Mouse (Mus musculus) limb, embryonic 12.5 days (tissue): ENCODE results near the gene Csf3. TPM values are rescaled to one million over a fixed set of nuclear protein-coding genes. Genes with fewer than 3 reads are reported as not detected.
"Not testable (repeated sequence)": the region's sequence is repeated elsewhere in the genome, so short reads cannot be mapped to it uniquely, and the experiment has no call there.

Source experiments
- ATAC-seq: fragments of 200-750 bp; cut with Nextera tagmentation; 2 replicates; pipeline ENCODE4 v1.8.0; 2017; ENCODE audit warnings: low read depth, moderate TSS enrichment; ENCODE audit not compliant: insufficient number of reproducible peaks, insufficient read depth, low FRiP score, low TSS enrichment
- H3K27ac ChIP-seq: fragments of 300-500 bp; sonication (generic); 2 replicates; pipeline ENCODE4 v1.5.1; 2016; ENCODE audit warnings: mild to moderate bottlenecking, moderate library complexity
- H3K27me3 ChIP-seq: fragments of 300-500 bp; sonication (generic); 2 replicates; pipeline ENCODE4 v1.6.1; 2016; ENCODE audit warnings: mild to moderate bottlenecking, moderate library complexity
- H3K36me3 ChIP-seq: fragments of 300-500 bp; sonication (generic); 2 replicates; pipeline ENCODE4 v1.6.1; 2016; ENCODE audit warnings: mild to moderate bottlenecking, moderate library complexity
- H3K4me1 ChIP-seq: fragments of 300-500 bp; sonication (generic); replicated peaks from 2 replicates; pipeline ENCODE4 v1.6.1; 2016
- H3K4me2 ChIP-seq: fragments of 300-500 bp; sonication (generic); 2 replicates; pipeline ENCODE4 v1.6.1; 2016; ENCODE audit warnings: mild to moderate bottlenecking, moderate library complexity
- H3K4me3 ChIP-seq: fragments of 300-500 bp; sonication (generic); replicated peaks from 2 replicates; pipeline ENCODE4 v1.5.1; 2016; ENCODE audit warnings: mild to moderate bottlenecking
- H3K9ac ChIP-seq: fragments of 300-500 bp; sonication (generic); replicated peaks from 2 replicates; pipeline ENCODE4 v1.6.1; 2016; ENCODE audit warnings: mild to moderate bottlenecking, moderate library complexity
- H3K9me3 ChIP-seq: fragments of 300-500 bp; sonication (generic); 2 replicates; pipeline ENCODE4 v1.6.1; 2016; ENCODE audit warnings: mild to moderate bottlenecking, moderate library complexity
- WGBS: fragments of 180-500 bp; shearing (Covaris S2); methylation state at CpG from one replicate; pipeline ENCODE4 v1.1.7; 2016; 5-methylcytosine and 5-hydroxymethylcytosine counted together
- polyA plus RNA-seq: library from polyadenylated mRNA; unstranded; fragments of >200 nt; fragmentation: Nextera tagmentation; extraction: Ambion mirVana; gene quantifications from 2 replicates; pipeline ENCODE4 v1.2.1, GENCODE M21; 2016

Gene Csf3
- polyA plus RNA-seq, 1 experiment from 2014 or later, result not detected

DNA sequence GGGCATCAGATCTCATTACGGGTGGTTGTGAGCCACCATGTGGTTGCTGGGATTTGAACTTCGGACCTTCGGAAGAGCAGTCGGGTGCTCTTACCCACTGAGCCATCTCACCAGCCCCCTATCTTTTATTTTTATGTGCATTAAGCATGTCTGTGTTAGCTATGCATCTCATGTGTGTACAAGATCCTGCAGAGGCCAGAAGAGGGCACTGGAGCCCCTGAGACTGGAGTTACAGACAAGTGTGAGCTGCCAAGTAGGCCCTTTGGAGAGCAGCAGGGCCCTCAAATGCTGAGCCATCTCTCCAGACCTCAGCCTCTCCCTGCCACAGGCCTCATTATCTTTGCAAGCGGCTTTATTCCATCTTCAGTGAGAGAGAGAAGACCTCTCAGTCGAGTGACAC is 10.9 kb downstream of the Csf3 start:
- ATAC-seq, H3K27ac ChIP-seq, H3K27me3 ChIP-seq, H3K9ac ChIP-seq, H3K4me2 ChIP-seq, H3K4me3 ChIP-seq, H3K4me1 ChIP-seq, H3K9me3 ChIP-seq: not testable (repeated sequence)
- peaks cover 96% of the 10 kb centered on the region for H3K36me3 ChIP-seq
- WGBS, result 92% methylated on average over 6 of the region's 6 CpGs

DNA sequence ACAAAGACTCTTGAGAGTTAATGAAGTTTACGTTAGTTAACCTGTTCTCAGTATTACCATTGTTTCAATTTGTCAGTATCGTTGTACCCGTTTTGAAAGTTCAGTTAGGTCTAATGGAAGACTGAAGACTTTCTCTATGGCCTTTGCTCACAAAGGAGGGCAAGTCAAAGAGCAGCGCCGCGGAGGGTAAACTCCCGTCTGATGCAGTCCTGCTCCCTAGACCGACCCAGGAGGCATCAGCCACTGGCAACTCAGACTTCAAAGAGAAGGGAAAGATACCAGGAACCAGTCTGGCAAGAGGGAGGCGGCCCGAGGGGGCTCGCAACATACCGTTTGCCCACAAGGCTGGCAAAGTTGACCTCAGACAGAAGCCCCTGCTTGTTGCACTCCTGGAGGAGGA is 12.6 kb downstream of the Csf3 start:
- Histone ChIP-seq H3K27ac (no peak overlapping the region), H3K4me1 (peaks cover 5% of the 10 kb centered on the region; the same call in 1 of the 2 replicates), H3K9ac (no peak overlapping the region), H3K27me3 (no peaks in the 10 kb centered on the region), H3K4me3 (no peak overlapping the region), H3K9me3 (no peaks in the 10 kb centered on the region), H3K36me3 (peaks cover 93% of the 10 kb centered on the region), H3K4me2 (no peak overlapping the region)
- ATAC-seq, result no peak
- 84% methylated on average over 12 of the region's 12 CpGs for WGBS

DNA sequence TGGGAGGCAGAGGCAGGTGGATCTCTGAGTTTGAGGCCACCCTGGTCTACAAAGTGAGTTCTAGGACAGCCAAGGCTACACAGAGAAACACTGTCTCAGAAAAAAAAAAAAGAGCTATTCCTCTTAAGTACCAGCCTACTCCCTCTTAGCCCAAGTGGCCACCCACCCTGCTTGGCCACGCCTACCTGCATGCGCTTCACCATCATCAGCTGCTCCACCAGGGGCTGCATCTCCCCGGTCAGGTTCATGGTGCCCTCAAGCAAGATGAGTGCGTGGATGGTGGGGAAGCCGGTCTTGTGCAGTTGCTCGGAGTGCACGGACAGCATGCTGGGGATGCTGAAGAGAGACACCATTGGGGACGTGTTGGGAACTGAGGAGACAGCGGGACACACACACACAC is 14.9 kb downstream of the Csf3 start:
- ATAC-seq, result no peak
- Histone ChIP-seq H3K27ac (no peak overlapping the region), H3K4me3 (no peak overlapping the region), H3K9me3 (no peaks in the 10 kb centered on the region), H3K4me1 (peaks cover 5% of the 10 kb centered on the region; the same call in 1 of the 2 replicates), H3K9ac (no peak overlapping the region), H3K4me2 (no peak overlapping the region), H3K36me3 (peaks cover 83% of the 10 kb centered on the region), H3K27me3 (no peaks in the 10 kb centered on the region)
- 95% methylated on average over 8 of the region's 9 CpGs for WGBS

DNA sequence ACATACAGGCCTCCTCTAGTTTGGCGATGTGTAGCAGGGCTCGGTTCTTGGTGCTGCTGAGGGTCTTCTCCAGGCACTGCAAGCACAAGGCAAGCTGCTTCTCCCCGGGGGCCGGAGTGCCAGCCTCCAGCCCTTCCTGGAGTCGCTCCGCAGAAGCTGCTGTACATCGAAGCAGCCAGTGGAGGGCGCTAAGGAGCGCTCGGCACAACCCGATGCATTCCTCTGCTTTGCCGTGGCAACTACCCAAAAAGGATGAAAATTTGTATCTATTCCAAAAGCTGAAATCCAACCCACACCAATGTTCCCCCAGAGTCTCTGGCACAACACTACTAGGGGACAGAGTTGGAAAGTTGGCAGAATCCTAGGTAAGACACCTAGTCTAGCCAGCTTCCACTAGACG is 16.8 kb downstream of the Csf3 start:
- no peaks in the 10 kb centered on the region for H3K27me3 ChIP-seq
- 25% methylated on average over 13 of the region's 13 CpGs for WGBS
- H3K36me3 ChIP-seq, result peaks cover 67% of the 10 kb centered on the region
- H3K4me2 ChIP-seq, result no peak overlapping the region
- no peak overlapping the region for H3K4me3 ChIP-seq
- H3K4me1 ChIP-seq, result peaks cover 16% of the 10 kb centered on the region
- H3K27ac ChIP-seq, result no peak overlapping the region
- no peak for ATAC-seq
- H3K9me3 ChIP-seq, result no peaks in the 10 kb centered on the region
- no peak overlapping the region for H3K9ac ChIP-seq

DNA sequence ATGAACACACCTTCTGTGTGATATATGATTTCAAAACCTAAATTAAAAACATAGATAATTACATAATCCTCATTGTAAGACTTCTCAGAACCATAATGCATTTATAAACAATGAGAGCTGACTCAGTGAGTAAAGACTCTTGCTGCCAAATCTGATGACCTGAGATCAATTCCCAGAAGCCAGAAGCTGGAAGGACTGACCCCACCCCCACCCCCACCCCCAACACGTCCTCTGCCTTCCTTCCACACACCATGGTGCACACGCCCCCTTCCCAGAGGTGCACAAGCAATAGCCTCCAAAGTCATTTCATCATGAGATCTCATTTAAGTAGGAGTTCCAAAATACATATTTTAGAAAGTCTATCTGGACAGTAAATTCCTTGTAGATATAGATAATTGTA is 19.7 kb downstream of the Csf3 start:
- H3K36me3 ChIP-seq, result peaks cover 56% of the 10 kb centered on the region
- no peak overlapping the region for H3K4me2 ChIP-seq
- WGBS, result 75% methylated on average over 2 of the region's 2 CpGs
- H3K27ac ChIP-seq, result no peak overlapping the region
- ATAC-seq, result no peak
- peaks cover 16% of the 10 kb centered on the region for H3K4me1 ChIP-seq
- no peaks in the 10 kb centered on the region for H3K27me3 ChIP-seq
- no peak overlapping the region for H3K4me3 ChIP-seq
- no peaks in the 10 kb centered on the region for H3K9me3 ChIP-seq
- H3K9ac ChIP-seq, result no peak overlapping the region

DNA sequence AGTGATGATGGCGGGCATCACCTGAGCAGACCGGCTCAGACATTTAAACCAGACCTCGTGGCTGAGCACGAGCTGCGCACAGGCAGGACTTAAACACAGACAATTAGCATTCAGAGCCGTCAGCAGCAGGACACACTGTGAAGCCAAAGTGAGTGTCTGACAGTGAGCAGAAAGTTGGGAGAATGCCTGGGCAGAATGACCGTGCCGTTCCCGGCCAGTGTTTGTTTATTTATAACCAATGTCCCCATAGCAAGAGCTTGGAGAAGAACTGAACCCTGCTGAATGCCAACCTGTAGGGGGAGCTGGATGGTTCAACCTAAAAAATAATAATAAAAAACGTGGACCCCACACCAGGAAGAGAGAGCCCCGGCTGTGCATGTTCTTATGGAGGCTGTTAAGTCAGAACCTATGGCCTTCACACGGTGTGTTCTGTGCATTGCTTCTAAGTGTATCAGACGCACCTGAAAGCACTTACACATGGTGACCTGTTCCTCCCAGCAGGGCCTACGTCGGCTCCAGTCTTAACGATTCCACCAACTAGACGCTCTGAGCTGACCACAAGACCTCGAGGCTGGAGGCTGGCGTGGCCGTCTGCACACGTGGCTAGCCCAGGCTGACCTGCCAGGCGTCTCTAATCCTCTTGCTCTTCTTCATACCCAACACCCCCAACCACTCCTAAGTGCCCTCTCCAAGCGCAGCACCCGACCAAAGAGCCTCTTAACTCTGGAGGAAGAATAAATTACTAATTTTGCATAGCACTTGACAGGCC is 20.6 kb downstream of the Csf3 start:
- Histone ChIP-seq H3K4me3 (no peak overlapping the region), H3K4me1 (peaks cover 16% of the 10 kb centered on the region), H3K4me2 (peak overlapping the region; percentile 0; the same call in 1 of the 2 replicates), H3K9ac (no peak overlapping the region), H3K27ac (peak overlapping the region; percentile 62), H3K9me3 (no peaks in the 10 kb centered on the region), H3K36me3 (peaks cover 56% of the 10 kb centered on the region), H3K27me3 (no peaks in the 10 kb centered on the region)
- ATAC-seq, result no peak
- WGBS, result 49% methylated on average over 24 of the region's 24 CpGs

DNA sequence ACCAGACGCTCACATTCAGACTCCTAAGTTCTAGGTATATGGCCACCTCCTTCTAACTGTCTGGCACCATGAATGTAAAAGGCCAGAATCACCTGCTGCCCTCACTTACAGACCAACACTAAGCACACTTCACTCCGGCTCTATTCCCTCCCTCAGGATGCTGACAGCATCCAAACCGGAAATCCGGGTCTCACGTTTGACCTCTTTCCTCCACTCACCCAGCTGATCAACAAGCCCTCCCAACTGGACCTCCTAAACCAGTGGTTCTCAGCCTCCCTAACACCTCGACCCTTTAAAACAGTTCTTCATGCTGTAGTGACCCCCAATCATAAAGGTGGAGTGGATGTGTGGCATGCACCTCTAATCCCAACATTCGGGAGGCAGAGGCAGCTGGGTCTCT is 22.0 kb downstream of the Csf3 start:
- Histone ChIP-seq H3K27ac (no peak overlapping the region), H3K4me1 (peaks cover 13% of the 10 kb centered on the region), H3K4me3 (no peak overlapping the region), H3K9me3 (no peaks in the 10 kb centered on the region), H3K9ac (no peak overlapping the region), H3K4me2 (no peak overlapping the region), H3K27me3 (no peaks in the 10 kb centered on the region), H3K36me3 (peaks cover 57% of the 10 kb centered on the region)
- WGBS, result 82% methylated on average over 7 of the region's 7 CpGs
- ATAC-seq, result no peak

DNA sequence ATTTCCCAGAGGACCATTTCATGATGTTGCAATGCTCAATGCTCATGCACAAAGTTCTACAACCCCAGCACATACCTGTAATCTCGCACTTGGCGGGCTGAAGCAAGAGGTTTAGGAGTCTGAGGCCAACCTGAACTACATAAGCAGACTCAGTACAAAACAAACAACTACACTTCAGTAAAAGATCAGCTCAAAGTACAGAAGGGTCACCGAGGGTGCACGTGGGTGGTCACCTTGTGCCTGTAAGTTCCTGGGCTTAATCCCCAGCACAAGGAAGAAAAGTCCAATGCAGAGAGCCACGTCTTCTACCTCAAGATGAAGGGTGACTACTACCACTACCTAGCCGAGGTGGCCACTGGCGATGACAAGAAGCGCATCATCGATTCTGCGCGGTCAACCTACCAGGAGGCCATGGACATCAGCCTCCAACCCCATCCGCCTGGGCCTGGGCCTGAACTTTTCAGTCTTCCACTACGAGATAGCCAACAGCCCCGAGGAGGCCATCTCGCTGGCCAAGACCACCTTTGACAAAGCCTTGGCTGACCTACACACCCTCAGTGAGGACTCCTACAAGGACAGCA is 25.0 kb downstream of the Csf3 start:
- H3K27ac ChIP-seq, result no peak overlapping the region
- 93% methylated on average over 15 of the region's 15 CpGs for WGBS
- H3K36me3 ChIP-seq, result peaks cover 39% of the 10 kb centered on the region
- no peaks in the 10 kb centered on the region for H3K9me3 ChIP-seq
- ATAC-seq, result no peak
- H3K27me3 ChIP-seq, result no peaks in the 10 kb centered on the region
- H3K9ac ChIP-seq, result no peak overlapping the region
- no peak overlapping the region for H3K4me2 ChIP-seq
- peaks cover 16% of the 10 kb centered on the region for H3K4me1 ChIP-seq
- H3K4me3 ChIP-seq, result no peak overlapping the region

DNA sequence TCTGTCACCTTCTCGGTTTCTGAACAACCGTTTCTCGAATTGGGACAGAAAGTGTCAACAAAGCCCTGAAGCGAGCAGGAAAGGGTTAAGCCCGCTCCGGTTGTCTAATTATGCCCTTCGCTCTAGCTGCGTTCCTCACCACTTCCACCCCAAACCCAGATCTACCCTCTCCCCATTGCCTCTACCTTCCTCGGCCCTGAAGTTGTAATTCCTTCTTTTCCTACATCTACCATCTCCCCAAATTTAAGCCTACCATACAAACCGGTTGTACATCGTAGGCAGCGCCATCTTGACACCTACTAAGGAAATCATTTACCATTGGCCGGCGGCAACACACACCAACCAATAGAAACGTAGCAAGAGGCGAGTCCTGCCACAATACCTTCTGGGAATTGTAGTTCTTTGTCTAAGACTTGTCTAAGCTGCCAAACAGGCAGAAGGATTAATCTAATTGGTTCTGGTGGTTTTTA is 28.1 kb downstream of the Csf3 start, which contains the start of gene Med24:
Med24 (minus strand) TSS at position 317 of the 470 bp plus-strand sequence.
- H3K9ac ChIP-seq, result peak within 1 kb of the TSS; percentile 63
- H3K27me3 ChIP-seq, result no peaks in the 10 kb centered on the region
- H3K27ac ChIP-seq, result peak within 1 kb of the TSS; percentile 76; the same call in 1 of the 2 replicates
- WGBS, result under 1% methylated on average over 16 of the region's 16 CpGs
- peak within 1 kb of the TSS; percentile 68 for H3K4me3 ChIP-seq
- H3K4me2 ChIP-seq, result peak within 1 kb of the TSS; percentile 84
- peaks cover 2% of the 10 kb centered on the region; the same call in 1 of the 2 replicates for H3K9me3 ChIP-seq
- H3K36me3 ChIP-seq, result peaks cover 35% of the 10 kb centered on the region
- ATAC-seq, result peak; percentile 94
- H3K4me1 ChIP-seq, result peaks cover 5% of the 10 kb centered on the region; the same call in 1 of the 2 replicates

DNA sequence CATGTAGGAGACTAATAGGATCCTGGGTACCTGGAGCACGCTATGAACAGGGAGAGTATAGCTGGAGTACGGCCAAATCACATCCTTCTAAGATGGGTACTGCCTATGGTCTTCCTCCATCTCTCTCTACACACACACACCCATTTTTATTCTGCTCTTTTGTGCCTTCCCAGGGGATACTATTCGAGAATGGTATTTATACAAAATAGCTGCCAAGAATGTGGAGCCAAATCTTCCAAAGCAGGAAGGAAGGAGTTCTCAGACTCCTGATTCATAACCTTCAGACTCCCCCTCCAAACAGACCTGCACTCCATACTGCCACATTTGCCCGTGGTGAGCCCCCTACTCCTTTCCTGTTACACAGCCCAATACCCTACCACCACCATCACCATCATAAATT is 29.7 kb downstream of the Csf3 start:
- no peak overlapping the region for H3K4me3 ChIP-seq
- no peak overlapping the region for H3K4me2 ChIP-seq
- peaks cover 22% of the 10 kb centered on the region for H3K36me3 ChIP-seq
- 72% methylated on average over 4 of the region's 4 CpGs for WGBS
- H3K27ac ChIP-seq, result no peak overlapping the region
- peaks cover 5% of the 10 kb centered on the region; the same call in 1 of the 2 replicates for H3K4me1 ChIP-seq
- no peak for ATAC-seq
- H3K27me3 ChIP-seq, result no peaks in the 10 kb centered on the region
- H3K9me3 ChIP-seq, result peaks cover 6% of the 10 kb centered on the region; the same call in 1 of the 2 replicates
- no peak overlapping the region for H3K9ac ChIP-seq

DNA sequence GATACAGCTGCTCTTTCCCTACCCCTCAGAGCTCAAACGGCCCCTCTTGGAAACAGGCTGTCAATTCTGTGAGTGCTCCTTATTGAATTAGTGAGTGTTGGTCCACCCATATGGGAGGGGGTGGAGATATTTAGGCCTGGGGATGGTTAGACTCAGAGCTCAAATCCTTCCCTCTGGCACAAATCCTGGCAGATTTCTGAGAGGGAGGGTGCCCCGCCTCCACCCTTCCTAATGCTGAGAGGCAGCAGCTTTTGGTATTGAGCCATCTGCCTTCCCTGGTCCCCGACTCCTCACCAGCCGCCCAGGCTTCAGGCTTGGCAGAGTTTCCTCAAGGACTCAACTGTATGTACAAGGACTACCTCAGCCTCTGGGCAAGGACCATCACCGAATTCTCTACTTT is 30.1 kb downstream of the Csf3 start:
- H3K27me3 ChIP-seq, result no peaks in the 10 kb centered on the region
- no peak overlapping the region for H3K4me3 ChIP-seq
- ATAC-seq, result no peak
- no peak overlapping the region for H3K27ac ChIP-seq
- H3K4me1 ChIP-seq, result peaks cover 5% of the 10 kb centered on the region; the same call in 1 of the 2 replicates
- peaks cover 17% of the 10 kb centered on the region for H3K36me3 ChIP-seq
- H3K4me2 ChIP-seq, result no peak overlapping the region
- H3K9ac ChIP-seq, result no peak overlapping the region
- 59% methylated on average over 5 of the region's 5 CpGs for WGBS
- peaks cover 6% of the 10 kb centered on the region; the same call in 1 of the 2 replicates for H3K9me3 ChIP-seq
